Mouse (Mus musculus): ENCODE data around the gene H2afz. TPM values are rescaled to one million over a fixed set of nuclear protein-coding genes. Genes with fewer than 3 reads are reported as not detected.

H2afz gene
- 1,893 and 1,900 TPM in 2 replicates for polyA plus RNA-seq (2015; fragmentation: Nextera tagmentation; extraction: Ambion mirVana)

- H3K36me3 ChIP-seq (ENCODE audit: insufficient read depth, low read length) = peaks cover 3% of the 10 kb centered on the region; the same call in 1 of the 2 replicates
- peak within 1 kb of the TSS; percentile 84 for H3K4me3 ChIP-seq (ENCODE audit: low read length)
- H3K27ac ChIP-seq (ENCODE audit: low read length) = peak within 1 kb of the TSS; percentile 98
- peaks cover 18% of the 10 kb centered on the region for H3K4me1 ChIP-seq (ENCODE audit: insufficient read depth, low read length)
- peak within 1 kb of the TSS; percentile 76 for H3K4me2 ChIP-seq (replicated peaks; ENCODE audit: low read depth, low read length)
- peak within 1 kb of the TSS; percentile 96 for H3K9ac ChIP-seq (replicated peaks; ENCODE audit: low read length)
- H3K27me3 ChIP-seq (ENCODE audit: insufficient read depth, low read length) = no peaks in the 10 kb centered on the region
- H3K9me3 ChIP-seq (ENCODE audit: low read length) = no peaks in the 10 kb centered on the region
- WGBS = under 1% methylated on average over 52 of the region's 115 CpGs
- ATAC-seq (ENCODE audit: low FRiP score, low TSS enrichment) = peak; percentile 94
Measured at GRCm38 (mm10) chr3:137864124-137864987, at the start of gene H2afz. Gene H2afz, plus strand, starts transcription at chr3:137864487.

DNA sequence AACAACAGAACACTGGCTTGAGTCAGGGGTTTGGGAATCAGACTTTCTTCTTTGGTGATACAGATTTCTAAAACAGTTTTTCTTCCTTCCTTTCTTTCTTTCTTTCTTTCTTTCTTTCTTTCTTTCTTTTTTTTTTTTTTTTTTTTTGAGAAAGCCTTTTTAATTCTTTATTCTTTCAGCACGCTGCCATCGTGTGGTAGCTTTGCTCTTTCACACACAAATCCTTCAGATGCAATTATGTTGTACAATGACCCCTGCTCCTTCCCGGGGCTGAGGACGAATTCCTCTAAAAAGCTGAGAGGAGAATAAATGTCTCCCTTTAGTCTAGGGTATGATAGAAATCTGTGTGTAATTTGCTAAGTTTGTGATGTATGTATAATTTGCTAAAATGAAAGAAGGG, 45.6 kb upstream of the H2afz start:
- 18% methylated on average over 4 of the region's 4 CpGs for WGBS
- H3K9ac ChIP-seq (replicated peaks; ENCODE audit: low read length) = no peak overlapping the region
- H3K4me2 ChIP-seq (replicated peaks; ENCODE audit: low read depth, low read length) = no peak overlapping the region
- H3K9me3 ChIP-seq (ENCODE audit: low read length) = no peaks in the 10 kb centered on the region
- H3K4me1 ChIP-seq (ENCODE audit: insufficient read depth, low read length) = no peaks in the 10 kb centered on the region
- no peak for ATAC-seq (ENCODE audit: low FRiP score, low TSS enrichment)
- no peaks in the 10 kb centered on the region for H3K27me3 ChIP-seq (ENCODE audit: insufficient read depth, low read length)
- no peaks in the 10 kb centered on the region for H3K36me3 ChIP-seq (ENCODE audit: insufficient read depth, low read length)
- H3K4me3 ChIP-seq (ENCODE audit: low read length) = no peak overlapping the region
- H3K27ac ChIP-seq (ENCODE audit: low read length) = no peak overlapping the region

GRCm38 (mm10) chr3:137820688-137821467, 43.4 kb upstream of the H2afz start:
- H3K9me3 ChIP-seq (ENCODE audit: low read length) = no peaks in the 10 kb centered on the region
- 85% methylated on average over 6 of the region's 6 CpGs for WGBS
- no peaks in the 10 kb centered on the region for H3K27me3 ChIP-seq (ENCODE audit: insufficient read depth, low read length)
- H3K4me3 ChIP-seq (ENCODE audit: low read length) = no peak overlapping the region
- no peaks in the 10 kb centered on the region for H3K36me3 ChIP-seq (ENCODE audit: insufficient read depth, low read length)
- H3K4me1 ChIP-seq (ENCODE audit: insufficient read depth, low read length) = no peaks in the 10 kb centered on the region
- H3K27ac ChIP-seq (ENCODE audit: low read length) = no peak overlapping the region
- ATAC-seq (ENCODE audit: low FRiP score, low TSS enrichment) = no peak
- H3K9ac ChIP-seq (replicated peaks; ENCODE audit: low read length) = no peak overlapping the region
- no peak overlapping the region for H3K4me2 ChIP-seq (replicated peaks; ENCODE audit: low read depth, low read length)

DNA sequence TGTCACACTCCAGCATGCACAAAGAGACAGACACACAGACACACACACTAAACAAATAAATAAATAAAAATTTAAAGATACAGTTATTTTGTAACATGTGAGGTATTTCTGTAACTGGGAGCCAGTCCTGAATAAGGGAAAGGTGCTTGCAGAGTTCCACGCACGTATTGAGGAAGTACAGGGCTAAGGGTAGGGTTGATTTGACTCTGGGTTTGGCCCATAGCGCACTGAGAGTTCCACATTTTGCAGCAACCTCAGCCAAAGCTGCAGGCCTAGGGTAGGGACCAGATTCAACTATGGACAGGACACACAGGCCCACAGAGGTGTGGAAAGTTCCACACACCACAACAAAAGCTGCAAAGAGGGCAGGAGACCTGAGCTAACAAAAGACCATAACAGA, 41.0 kb upstream of the H2afz start:
- no peaks in the 10 kb centered on the region for H3K9me3 ChIP-seq (ENCODE audit: low read length)
- no peak for ATAC-seq (ENCODE audit: low FRiP score, low TSS enrichment)
- H3K4me3 ChIP-seq (ENCODE audit: low read length) = no peak overlapping the region
- H3K4me1 ChIP-seq (ENCODE audit: insufficient read depth, low read length) = peaks cover 5% of the 10 kb centered on the region; the same call in 1 of the 2 replicates
- no peak overlapping the region for H3K4me2 ChIP-seq (replicated peaks; ENCODE audit: low read depth, low read length)
- no peaks in the 10 kb centered on the region for H3K27me3 ChIP-seq (ENCODE audit: insufficient read depth, low read length)
- 95% methylated on average over 3 of the region's 3 CpGs for WGBS
- no peaks in the 10 kb centered on the region for H3K36me3 ChIP-seq (ENCODE audit: insufficient read depth, low read length)
- no peak overlapping the region for H3K9ac ChIP-seq (replicated peaks; ENCODE audit: low read length)
- no peak overlapping the region for H3K27ac ChIP-seq (ENCODE audit: low read length)

DNA sequence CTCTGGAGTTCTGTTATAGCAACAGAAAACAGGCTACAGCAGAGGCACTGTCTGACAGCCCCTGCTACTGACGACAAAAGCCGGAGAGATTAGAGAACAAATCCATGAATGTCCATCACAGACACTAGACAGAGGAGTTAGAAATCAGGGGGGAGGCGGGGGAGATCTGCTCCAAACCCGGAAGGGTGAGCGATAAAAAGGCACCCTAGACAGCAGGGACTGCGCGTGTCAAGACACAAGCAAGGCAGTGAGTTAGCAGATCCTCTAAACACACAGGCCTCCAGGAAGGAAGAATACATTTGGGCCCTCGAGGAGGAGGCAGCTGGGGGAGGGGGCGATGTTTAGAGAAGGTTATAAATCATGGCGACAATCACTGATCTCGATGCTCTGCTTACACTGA, 36.6 kb upstream of the H2afz start:
- peak; percentile 51; the same call in 1 of the 2 replicates for ATAC-seq (ENCODE audit: low FRiP score, low TSS enrichment)
- no peak overlapping the region for H3K4me3 ChIP-seq (ENCODE audit: low read length)
- peak overlapping the region; percentile 24; the same call in 1 of the 2 replicates for H3K4me2 ChIP-seq (replicated peaks; ENCODE audit: low read depth, low read length)
- 10% methylated on average over 11 of the region's 11 CpGs for WGBS
- peaks cover 5% of the 10 kb centered on the region; the same call in 1 of the 2 replicates for H3K4me1 ChIP-seq (ENCODE audit: insufficient read depth, low read length)
- H3K9me3 ChIP-seq (ENCODE audit: low read length) = no peaks in the 10 kb centered on the region
- H3K27me3 ChIP-seq (ENCODE audit: insufficient read depth, low read length) = no peaks in the 10 kb centered on the region
- H3K36me3 ChIP-seq (ENCODE audit: insufficient read depth, low read length) = no peaks in the 10 kb centered on the region
- no peak overlapping the region; the same call in 1 of the 2 replicates for H3K9ac ChIP-seq (replicated peaks; ENCODE audit: low read length)
- no peak overlapping the region for H3K27ac ChIP-seq (ENCODE audit: low read length)

- 80% methylated on average over 2 of the region's 2 CpGs for WGBS
- H3K36me3 ChIP-seq (ENCODE audit: insufficient read depth, low read length) = no peaks in the 10 kb centered on the region
- no peak overlapping the region for H3K27ac ChIP-seq (ENCODE audit: low read length)
- no peak overlapping the region for H3K4me2 ChIP-seq (replicated peaks; ENCODE audit: low read depth, low read length)
- H3K4me3 ChIP-seq (ENCODE audit: low read length) = no peak overlapping the region
- H3K4me1 ChIP-seq (ENCODE audit: insufficient read depth, low read length) = peaks cover 5% of the 10 kb centered on the region; the same call in 1 of the 2 replicates
- no peak overlapping the region for H3K9ac ChIP-seq (replicated peaks; ENCODE audit: low read length)
- H3K9me3 ChIP-seq (ENCODE audit: low read length) = no peaks in the 10 kb centered on the region
- H3K27me3 ChIP-seq (ENCODE audit: insufficient read depth, low read length) = no peaks in the 10 kb centered on the region
- no peak for ATAC-seq (ENCODE audit: low FRiP score, low TSS enrichment)
Measured at GRCm38 (mm10) chr3:137831156-137831555, 33.1 kb upstream of the H2afz start.

DNA sequence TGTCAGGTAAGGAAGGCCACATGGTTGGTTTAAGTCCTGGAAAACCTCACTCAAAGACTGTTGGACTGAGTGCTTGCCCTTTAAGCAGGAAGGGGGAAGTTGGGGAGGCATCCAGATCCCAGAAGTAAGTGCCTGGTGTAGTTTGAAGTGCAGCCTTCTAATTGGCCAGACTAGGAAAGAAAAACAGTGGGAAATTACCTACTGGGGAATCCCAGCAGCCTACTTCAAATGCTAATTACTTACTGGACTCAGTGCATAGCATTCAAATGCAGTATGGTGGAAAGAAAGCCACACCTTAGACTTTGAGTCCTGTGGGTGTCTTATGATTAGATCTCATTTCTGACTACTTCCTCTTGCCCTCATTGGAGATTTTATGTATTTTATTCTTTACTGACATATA, 31.2 kb upstream of the H2afz start:
- no peak overlapping the region for H3K27ac ChIP-seq (ENCODE audit: low read length)
- H3K4me3 ChIP-seq (ENCODE audit: low read length) = no peak overlapping the region
- H3K4me1 ChIP-seq (ENCODE audit: insufficient read depth, low read length) = no peaks in the 10 kb centered on the region
- no peak overlapping the region for H3K4me2 ChIP-seq (replicated peaks; ENCODE audit: low read depth, low read length)
- ATAC-seq (ENCODE audit: low FRiP score, low TSS enrichment) = no peak
- H3K9me3 ChIP-seq (ENCODE audit: low read length) = no peaks in the 10 kb centered on the region
- no peaks in the 10 kb centered on the region for H3K36me3 ChIP-seq (ENCODE audit: insufficient read depth, low read length)
- H3K9ac ChIP-seq (replicated peaks; ENCODE audit: low read length) = no peak overlapping the region
- H3K27me3 ChIP-seq (ENCODE audit: insufficient read depth, low read length) = no peaks in the 10 kb centered on the region

GRCm38 (mm10) chr3:137833698-137834097, 30.6 kb upstream of the H2afz start:
- Histone ChIP-seq H3K9ac (replicated peaks; ENCODE audit: low read length) (no peak overlapping the region), H3K4me2 (replicated peaks; ENCODE audit: low read depth, low read length) (no peak overlapping the region), H3K9me3 (ENCODE audit: low read length) (no peaks in the 10 kb centered on the region), H3K4me1 (ENCODE audit: insufficient read depth, low read length) (no peaks in the 10 kb centered on the region), H3K27ac (ENCODE audit: low read length) (no peak overlapping the region), H3K4me3 (ENCODE audit: low read length) (no peak overlapping the region), H3K27me3 (ENCODE audit: insufficient read depth, low read length) (no peaks in the 10 kb centered on the region), H3K36me3 (ENCODE audit: insufficient read depth, low read length) (no peaks in the 10 kb centered on the region)
- ATAC-seq (ENCODE audit: low FRiP score, low TSS enrichment) = no peak
- 81% methylated on average over 4 of the region's 4 CpGs for WGBS

GRCm38 (mm10) chr3:137836543-137836942, 27.7 kb upstream of the H2afz start:
- WGBS = 78% methylated on average over 1 of the region's 1 CpGs
- no peaks in the 10 kb centered on the region for H3K36me3 ChIP-seq (ENCODE audit: insufficient read depth, low read length)
- H3K4me2 ChIP-seq (replicated peaks; ENCODE audit: low read depth, low read length) = no peak overlapping the region
- H3K27ac ChIP-seq (ENCODE audit: low read length) = no peak overlapping the region
- no peak overlapping the region for H3K9ac ChIP-seq (replicated peaks; ENCODE audit: low read length)
- H3K27me3 ChIP-seq (ENCODE audit: insufficient read depth, low read length) = no peaks in the 10 kb centered on the region
- H3K9me3 ChIP-seq (ENCODE audit: low read length) = no peaks in the 10 kb centered on the region
- H3K4me1 ChIP-seq (ENCODE audit: insufficient read depth, low read length) = no peaks in the 10 kb centered on the region
- H3K4me3 ChIP-seq (ENCODE audit: low read length) = no peak overlapping the region
- ATAC-seq (ENCODE audit: low FRiP score, low TSS enrichment) = no peak

DNA sequence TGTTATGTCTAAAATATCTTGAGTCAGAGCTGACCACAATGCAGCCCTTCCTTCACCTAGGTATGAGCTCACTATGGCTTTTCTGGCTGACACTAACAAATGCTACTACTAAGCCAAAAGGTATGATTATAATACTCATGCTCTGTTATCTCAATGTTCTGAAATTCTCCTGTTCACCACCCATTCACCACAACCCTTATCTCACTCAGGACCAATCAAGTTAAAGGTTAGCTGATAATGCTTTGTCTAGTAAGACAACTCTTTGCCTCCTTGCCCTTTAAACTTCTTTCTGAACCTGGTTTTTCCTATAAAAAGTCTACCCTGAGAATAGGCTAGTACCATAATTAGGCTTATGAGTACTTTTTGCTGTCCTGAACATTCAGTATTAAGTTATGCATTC, 26.1 kb upstream of the H2afz start:
- Histone ChIP-seq H3K27ac (ENCODE audit: low read length) (no peak overlapping the region), H3K4me3 (ENCODE audit: low read length) (no peak overlapping the region), H3K9ac (replicated peaks; ENCODE audit: low read length) (no peak overlapping the region), H3K4me1 (ENCODE audit: insufficient read depth, low read length) (no peaks in the 10 kb centered on the region), H3K4me2 (replicated peaks; ENCODE audit: low read depth, low read length) (no peak overlapping the region), H3K9me3 (ENCODE audit: low read length) (no peaks in the 10 kb centered on the region), H3K27me3 (ENCODE audit: insufficient read depth, low read length) (no peaks in the 10 kb centered on the region), H3K36me3 (ENCODE audit: insufficient read depth, low read length) (no peaks in the 10 kb centered on the region)
- ATAC-seq (ENCODE audit: low FRiP score, low TSS enrichment) = no peak

Data from kidney, embryonic 16.5 days (tissue).